Mouse (Mus musculus): ENCODE results near the gene Rarres2.

Rarres2 gene

DNA sequence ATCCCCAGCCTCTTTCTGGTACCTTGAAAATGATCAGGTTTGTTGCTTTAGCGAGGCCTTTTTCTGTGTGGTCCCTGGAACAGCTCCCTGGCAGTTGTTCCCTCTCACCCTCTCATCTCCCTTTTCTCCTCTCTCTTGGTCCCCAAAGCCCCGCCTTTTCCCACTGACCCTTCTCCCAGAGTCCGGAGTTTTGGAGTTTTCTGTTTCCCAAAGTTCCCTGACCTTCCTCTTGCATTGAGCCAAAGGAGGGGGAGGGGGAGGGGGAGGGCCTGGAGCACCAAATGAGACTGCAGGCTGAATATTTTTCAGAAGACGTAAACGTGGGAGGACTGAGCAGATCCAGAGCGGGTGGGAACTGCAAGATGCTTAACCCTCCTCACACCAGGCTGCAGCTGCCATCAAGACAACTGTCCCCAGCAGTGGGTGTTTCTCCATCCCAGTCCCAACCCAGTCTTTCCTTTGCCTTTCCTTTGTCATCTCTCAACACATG lies at the start of gene Rarres2:
Gene Rarres2, minus strand, starts transcription at position 218 of the 490 bp plus-strand sequence.
- in situ Hi-C loops (cut with MboI, MseI) = no loop called here

DNA sequence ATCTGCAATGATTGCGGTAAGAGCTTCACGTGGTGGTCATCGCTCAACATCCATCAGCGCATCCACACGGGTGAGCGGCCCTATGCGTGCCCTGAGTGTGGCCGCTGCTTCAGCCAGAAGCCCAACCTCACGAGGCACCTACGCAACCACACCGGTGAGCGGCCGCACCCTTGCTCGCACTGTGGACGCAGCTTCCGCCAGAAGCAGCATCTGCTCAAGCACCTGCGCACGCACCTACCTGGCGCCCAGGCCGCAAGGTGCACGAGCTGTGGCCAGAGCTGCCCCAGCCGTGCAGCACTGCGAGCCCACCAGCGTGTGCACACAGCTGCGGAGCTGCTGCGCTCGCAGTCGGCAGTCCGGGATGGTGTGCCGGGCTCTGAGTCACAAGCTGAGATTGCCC lies 47.4 kb upstream of the Rarres2 start:
- in situ Hi-C loops (cut with MboI, MseI) = loop anchor here (10.0 kb wide), 1 partner anchor 315 kb away; no protein-coding TSS in a partner anchor

DNA sequence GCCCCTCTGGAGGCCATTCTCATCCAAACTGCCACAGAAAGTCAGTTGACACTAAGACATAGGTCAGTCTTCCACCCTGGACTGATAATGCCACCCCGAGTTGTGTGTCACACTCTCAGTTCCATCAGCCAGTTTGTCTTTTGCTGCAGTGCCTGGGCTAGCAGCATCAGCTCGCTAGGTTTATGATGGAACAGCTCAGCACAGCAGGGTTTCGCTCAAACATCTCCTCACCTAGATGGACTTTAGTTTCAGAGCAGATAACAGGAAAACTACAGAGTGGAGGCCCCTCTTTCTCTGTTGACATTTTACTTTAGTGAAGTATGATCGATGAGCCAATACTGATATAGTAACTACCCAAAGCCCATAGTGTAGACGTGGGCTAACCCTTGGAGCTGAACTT lies 42.2 kb upstream of the Rarres2 start:
- in situ Hi-C loops (cut with MboI, MseI) = no loop called here

DNA sequence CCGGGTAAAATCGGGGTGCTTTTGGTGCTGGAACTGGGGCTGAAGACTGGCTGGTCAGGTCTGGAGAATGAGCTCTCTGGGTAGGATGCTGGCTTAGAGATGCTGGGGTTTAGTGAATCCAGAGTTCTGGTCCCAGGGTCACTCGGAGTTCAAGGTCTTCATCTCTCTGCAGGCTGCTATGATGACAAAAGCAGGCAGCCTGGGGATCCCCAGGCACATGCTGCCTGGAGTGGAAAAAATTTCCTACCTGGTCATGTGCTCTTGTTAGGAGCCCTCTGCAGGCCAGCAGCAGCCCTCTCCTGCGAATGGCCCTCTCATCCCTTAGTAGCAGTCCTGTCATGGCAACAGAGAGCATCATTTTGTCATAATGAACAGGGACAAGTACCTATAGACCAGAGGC lies 40.9 kb upstream of the Rarres2 start:
- in situ Hi-C loops (cut with MboI, MseI) = no loop called here

DNA sequence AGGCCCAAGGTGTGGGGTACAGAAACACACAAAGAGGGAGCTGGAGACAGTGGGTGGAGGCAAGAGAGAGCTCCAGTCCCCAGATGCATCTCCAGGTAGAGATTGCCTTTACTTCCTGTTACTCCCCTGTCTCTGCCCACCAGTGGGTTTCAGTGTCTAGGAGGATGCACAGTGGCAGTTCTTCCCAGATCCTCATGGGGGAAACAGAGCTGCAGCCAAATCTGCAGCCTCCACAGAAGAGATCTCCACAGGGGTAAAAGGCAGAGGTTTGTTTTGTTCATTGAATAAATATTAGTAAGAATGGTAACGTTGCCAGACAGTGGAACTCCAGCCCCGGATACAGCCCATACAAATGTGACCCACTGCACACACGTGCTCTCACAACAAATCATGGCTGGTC lies 38.1 kb upstream of the Rarres2 start:
- in situ Hi-C loops (cut with MboI, MseI) = no loop called here

DNA sequence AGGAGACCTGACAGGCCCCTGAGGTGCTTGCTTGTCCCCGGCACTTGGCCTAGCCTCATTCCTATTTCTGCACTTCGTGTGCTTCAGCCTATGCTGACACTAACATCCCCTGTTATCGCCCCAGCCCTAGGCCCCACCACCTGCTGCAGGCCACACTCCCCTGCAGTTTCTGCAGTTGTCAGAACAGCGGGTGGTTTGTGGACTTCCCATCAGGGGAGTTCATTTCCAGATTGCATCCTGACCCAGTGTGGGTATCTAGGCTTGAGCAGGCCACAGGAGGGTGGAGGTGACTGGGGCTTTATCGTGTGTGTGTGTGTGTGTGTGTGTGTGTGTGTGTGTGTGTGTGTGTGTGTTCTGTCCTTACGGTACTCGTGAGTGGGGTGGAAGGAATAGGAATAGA lies 36.9 kb upstream of the Rarres2 start:
- in situ Hi-C loops (cut with MboI, MseI) = no loop called here

DNA sequence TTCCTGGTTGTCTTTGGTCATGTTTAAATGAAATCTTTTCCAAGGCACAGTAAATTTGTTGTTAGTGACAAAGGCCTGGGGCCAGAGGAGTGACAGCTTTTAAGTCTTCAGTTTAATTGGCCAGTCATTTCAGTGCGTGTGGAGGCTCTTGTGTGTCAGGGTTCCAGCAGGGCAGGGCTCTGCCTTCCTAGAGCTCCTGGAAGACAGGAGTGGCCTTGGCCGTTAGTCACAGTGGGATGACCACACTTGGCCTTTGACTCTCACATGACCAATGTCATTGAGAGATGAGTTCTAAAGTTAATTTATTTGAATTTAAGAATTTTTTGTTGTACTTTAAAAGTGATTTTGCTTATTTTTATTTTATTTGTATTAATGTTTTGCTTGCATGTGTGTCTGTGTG lies 35.5 kb upstream of the Rarres2 start:
- in situ Hi-C loops (cut with MboI, MseI) = no loop called here

DNA sequence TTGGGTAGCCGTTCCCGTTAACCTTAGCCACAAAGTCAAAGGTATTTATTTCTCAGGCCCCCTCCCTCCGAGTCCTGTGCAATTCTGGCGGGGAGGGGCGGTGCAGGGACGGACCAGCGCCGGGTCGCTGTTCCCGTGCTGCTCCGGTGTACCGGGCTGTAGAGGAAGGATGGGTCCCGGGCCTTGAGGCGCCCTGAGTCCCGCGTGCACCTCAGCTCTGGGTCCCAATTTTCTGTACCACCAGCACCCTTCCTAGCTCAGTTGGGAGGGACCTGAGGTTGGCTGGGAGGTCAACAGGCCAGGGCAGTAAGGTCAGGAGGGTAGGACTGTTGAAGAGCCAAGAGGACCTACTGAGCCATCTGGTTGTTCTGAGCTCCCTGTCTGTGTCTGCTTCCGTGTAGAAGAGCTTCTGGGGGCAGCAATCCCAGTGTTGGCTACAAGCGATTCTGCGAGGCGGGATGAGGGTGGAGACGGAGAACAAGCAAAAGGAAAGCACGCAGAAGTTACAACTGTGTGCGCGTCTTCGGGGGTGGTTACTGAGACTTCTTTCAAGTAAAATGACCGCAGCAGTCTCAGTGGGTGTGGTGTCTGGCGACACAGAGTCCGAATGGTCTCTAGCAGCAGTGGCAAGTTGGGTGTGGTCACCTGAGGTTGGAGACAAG lies 29.6 kb upstream of the Rarres2 start:
- in situ Hi-C loops (cut with MboI, MseI) = no loop called here

DNA sequence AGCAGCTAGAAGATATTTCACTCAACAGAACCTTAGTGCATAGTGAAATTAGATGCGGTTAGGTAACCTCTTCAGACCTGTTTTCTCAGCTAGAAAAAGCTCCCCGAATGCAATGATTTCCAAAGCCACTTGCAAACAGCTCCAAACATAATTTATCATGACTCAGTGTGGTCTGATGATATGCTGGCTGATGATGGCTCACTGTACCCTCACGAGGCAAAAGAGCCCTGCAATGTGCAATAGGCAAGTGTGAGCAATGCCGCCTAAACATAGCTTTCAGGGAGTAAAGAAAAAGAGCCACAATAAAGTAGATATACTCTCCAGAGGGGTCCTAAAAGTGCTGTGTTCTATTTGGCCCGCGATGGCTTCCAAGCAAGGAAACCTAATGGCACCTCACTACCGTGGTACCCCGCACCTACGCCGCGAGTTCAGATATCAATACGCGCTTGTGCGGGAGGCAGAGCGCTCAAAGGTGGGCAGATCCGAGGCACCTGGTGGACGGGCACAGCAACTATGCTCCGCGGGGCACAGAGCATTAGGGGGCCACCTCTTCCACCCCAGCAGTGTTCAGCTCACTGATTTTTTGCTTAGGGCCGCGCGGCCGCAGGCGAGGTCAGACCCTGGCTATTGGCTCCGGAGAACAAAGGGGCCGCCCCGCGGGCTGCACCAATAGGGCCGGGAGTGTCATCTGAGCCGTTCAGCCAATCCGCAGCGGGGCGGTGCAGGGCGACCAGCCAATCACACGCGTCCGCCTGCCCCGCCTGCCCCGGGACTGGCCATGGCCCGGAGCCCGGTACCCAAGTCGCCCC lies 28.9 kb upstream of the Rarres2 start, which contains the start of gene Zfp775:
Gene Zfp775, plus strand, starts transcription at position 793 of the 809 bp plus-strand sequence.
- in situ Hi-C loops (cut with MboI, MseI) = no loop called here

DNA sequence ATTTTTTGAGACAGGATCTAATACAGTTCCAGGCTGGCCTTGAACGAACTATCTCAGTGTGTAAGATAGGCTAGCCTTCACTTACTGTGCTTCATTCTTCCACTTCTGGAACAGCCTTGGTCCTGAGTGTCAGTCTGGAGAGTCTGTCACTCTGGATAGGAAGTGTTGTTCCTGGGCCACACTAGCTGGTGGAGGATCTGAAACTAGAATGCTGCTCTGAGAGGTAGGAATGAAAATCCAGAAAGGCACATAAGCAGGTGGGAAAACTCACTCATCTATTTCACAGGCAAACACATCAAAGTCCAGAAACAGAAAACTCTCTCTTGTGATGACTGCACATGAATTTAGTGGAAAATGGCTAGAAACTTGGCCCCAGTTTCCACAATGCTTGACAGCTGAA lies 28.0 kb upstream of the Rarres2 start:
- in situ Hi-C loops (cut with MboI, MseI) = no loop called here

DNA sequence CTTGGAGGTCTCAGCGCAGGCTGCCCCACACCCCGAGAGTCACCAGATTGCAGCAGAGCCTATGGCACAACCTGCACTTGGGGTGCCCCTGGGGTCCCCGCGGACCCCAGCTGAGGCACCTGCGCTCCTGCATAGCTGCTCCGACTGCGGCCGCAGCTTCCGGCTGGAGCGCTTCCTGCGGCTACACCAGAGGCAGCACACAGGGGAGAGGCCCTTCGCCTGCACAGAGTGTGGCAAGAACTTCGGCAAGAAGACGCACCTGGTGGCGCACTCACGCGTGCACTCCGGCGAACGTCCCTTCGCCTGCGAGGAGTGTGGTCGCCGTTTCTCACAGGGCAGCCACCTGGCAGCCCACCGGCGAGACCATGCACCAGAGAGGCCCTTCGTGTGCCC lies 24.6 kb upstream of the Rarres2 start:
- in situ Hi-C loops (cut with MboI, MseI) = no loop called here

DNA sequence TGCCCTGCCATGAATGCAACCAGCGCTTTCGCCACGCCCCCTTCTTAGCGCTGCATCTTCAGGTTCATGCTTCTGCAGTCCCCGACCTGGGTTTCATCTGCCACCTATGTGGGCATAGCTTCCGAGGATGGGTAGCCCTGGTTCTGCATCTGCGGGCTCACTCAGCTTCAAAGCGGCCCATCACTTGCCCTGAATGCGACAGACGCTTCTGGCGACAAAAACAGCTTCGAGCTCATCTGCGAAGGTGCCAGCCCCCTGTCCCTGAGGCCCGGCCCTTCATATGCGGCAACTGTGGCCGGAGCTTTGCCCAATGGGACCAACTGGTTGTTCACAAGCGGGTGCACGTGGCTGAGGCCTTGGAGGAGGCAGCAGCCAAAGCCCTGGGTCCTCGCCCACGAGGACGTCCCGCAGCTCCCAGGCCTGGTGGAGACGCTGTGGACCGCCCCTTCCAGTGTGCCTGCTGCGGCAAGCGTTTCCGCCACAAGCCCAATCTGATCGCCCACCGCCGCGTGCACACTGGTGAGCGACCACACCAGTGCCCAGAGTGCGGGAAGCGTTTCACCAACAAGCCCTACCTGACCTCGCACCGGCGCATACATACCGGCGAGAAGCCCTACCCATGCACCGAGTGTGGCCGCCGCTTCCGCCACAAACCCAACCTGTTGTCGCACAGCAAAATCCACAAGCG lies 24.1 kb upstream of the Rarres2 start:
- in situ Hi-C loops (cut with MboI, MseI) = no loop called here

DNA sequence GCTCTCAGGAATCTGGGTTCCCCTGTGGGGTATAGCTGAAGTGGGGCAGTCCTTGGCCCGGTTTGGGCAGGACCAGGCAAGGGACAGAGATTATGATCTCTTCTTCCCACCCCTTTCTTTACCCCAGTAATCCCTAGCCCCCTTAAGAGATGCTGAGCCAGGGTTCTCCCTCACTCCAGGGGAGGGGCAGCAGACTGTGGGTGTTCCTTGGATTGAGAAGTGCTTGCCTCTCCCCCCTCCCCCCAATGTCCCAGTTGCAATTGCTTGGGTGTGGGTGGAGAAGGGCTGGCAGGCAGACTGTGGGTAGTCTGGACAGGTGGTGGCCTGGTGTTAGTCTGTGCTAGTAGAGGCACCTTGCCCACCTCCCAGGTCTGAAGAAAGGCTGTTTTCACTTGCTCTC lies 22.7 kb upstream of the Rarres2 start:
- in situ Hi-C loops (cut with MboI, MseI) = no loop called here

DNA sequence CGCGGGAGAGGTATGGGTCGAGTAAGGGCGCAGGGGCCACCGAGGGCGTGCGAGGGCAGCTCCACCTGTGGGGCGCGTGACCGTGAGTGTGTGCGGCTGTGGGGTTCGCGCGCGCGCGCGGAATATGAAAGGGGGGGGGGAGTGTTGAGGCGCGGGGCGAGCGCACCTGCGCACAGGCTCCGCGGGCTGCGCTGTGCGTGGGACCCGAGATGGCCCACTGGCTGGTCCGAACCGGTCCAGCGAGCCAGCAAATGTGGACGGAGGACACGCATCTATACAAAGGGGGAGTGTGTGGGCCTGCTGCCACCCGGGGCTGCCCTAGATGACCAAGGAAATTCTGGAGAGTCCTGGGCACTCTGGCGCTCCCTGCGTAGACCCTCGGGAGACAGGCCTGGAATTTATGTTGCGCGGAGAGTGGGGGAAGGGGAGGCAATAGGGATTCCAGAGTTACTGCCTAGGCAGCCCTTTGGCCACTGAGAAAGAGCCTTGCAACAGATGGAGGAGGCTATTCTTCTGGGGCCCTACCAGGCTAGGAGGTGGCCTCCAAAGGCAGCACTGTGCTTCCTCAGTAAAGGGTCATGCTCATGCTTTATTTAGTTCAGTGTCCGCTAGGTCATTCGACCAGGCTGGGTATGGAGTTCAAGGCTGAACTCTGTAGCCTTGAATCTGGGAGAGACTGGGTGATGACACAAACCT lies 21.6 kb upstream of the Rarres2 start:
- in situ Hi-C loops (cut with MboI, MseI) = no loop called here

DNA sequence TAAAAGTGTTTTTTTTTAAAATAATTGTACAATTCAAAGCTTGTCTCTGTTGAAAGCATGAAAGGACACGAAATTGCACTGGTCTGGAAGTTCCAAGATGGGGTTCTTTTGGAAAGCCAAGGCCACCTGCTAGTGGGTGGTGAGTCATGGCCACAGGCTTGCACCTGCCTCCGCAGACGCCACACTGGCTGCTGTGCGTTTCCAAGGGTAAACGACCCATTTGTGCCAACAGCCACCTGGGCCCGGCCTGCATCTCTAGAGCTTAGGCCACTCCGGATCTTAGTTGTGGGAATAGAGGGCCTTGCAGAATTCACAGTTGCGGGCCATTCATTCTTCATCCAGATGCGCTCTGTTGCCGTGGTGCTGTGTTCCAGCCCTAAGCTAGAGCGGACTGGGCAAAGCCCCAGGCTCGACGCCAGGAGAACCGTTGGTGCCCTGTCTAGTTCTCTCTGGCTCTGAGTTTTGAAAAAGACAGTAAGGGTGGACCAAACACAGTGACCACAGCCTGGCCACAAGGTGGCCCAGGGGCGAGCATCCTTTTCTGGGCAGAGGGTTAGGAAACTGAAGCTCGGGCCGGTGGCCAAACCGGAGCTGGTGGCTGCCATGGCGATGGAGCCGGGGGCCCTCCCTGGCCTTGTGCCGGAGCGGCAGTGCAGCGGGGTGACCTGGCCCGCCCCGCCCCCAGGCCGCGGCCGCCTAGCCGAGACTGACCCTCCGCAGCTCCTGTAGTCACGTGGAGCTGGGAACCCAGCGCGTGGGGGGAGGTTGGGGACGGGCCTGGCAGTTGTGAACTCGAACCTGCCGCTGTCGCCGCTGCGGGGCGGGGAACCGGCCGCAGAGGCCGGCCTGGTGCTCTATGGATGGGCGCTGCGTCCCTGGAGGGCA lies 20.8 kb upstream of the Rarres2 start, which contains the start of the genes Repin1 and Gm44965:
Gene Repin1, plus strand, starts transcription at position 726 of the 885 bp plus-strand sequence.
Gene Gm44965, plus strand, starts transcription at position 784 of the 885 bp plus-strand sequence.
- in situ Hi-C loops (cut with MboI, MseI) = no loop called here

DNA sequence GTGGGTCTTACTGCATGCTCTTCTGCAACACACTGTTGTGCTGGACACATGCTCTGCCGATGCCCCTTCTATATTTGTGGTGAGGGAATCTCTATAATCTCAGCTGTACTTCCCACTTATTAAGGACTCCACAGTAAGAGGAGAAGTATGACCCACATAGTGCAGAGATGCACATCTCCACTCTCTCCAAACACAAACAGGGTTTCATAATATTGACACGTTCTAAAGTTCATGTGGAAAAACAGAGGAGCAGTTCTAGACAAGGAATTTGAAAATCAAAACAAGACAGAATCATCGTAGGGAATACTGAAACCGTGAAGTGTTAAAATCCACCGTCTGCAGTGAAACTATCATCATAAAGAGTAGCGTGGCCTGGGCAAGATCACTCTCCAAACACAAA lies 19.3 kb upstream of the Rarres2 start:
- in situ Hi-C loops (cut with MboI, MseI) = no loop called here

DNA sequence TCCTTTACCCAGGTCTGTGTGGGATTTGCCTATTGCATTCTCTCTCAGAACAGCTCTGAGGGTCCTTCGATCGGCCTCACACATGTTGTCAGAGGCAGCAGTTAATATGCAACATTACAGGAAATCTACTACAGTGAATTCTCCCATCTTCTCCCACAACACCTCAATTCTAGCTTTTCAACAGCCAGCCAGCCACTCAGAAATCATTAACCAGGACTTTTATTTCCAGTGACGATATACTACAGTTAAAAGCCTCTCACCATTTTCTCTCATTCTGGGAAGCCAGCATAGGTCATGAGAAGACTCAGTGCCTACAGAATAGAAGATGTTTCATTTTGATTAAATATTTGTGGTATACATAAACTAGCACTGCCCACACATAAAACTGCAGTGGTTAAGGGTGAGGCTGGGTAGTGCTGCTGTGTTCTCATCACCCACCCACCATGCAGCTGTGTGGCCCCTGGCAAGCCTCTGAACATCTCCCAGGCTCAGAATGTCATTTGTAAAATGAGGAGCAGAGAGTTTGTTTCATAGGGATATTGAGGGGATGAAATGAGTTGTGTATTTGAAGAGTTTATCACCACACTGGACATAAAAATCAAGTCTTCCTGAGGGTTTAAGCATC lies 18.7 kb upstream of the Rarres2 start:
- in situ Hi-C loops (cut with MboI, MseI) = no loop called here

DNA sequence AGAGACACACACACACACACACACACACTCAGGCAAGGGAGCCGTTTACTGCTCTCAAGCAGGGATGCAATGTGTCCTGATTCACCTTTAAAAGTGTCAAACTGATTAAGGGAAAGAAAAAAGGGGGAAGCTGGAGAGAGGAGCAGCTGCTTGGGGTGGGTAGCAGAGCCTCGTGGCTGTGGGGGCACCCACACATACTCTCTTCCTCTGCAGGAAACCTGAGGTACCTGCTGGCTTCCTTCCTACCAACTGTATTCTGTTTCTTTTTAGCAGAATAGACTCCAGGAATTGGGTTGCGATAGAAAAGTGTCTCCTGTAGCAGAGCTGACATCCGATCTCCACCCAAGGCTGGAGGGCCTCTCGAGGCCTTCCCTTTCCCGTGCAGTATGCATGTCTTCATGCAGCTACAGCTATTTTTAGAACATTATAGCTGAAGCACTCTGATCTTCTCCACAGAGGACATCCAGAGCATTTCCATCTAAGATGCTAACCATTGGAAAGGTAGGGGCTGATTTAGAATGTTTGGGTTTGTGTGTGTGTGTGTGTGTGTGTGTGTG lies 16.7 kb upstream of the Rarres2 start, which contains the start of gene Gm45021:
Gene Gm45021, plus strand, starts transcription at position 417 of the 557 bp plus-strand sequence.
- in situ Hi-C loops (cut with MboI, MseI) = loop anchor here (5.0 kb wide), 1 partner anchor 43 kb away; no protein-coding TSS in a partner anchor

DNA sequence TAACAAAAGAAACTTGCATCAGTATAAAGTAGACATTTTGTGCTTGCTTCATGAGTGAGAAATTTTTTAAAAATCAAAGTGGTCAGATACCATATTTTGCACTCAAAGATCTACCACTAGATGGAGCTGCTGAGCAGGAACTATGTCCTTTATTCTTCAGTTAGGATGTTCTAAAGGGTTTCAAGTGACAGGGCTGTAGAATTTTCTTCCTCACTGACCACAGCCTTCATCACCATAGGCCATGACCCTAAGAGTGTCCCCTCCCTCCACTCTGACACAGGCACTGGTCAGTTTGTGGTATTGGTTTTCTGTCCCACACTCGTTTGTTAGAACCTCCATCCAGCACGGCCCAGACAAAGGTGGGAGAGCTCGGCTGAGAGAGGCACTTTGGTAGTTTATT lies 9.4 kb upstream of the Rarres2 start:
- in situ Hi-C loops (cut with MboI, MseI) = no loop called here

DNA sequence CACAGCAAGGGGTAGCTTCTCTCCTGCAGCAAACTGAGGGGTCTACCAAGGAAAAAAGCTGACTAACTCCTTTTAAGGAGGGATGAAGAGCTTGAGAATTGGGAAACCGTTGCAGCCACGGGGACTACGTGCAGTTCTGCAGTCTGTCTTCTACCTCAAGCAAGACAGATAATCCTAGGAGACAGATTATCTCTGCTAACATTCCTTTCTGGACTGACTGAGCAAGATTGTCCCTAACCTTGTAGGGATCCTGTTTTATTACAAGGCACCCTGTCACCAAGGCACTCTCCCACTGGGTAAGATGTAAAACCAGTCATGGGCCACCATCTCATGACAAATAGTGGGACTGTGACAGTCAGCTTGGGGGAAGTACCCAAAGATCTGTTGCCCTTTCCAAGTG lies 8.7 kb upstream of the Rarres2 start:
- in situ Hi-C loops (cut with MboI, MseI) = no loop called here
